Mouse (Mus musculus) v-Abl transformed pro-B cells (cell line): Measurements from ENCODE around the gene Tex14.

ENCODE experiments used
- in situ Hi-C, 2 experiments: fragments of 400-800 bp; cut with MboI; formaldehyde crosslinking; loops; one replicate each; pipeline ENCODE4 v1.15.1; 2025; ENCODE audit not compliant: unreplicated experiment in 2 of 2

Gene Tex14

GRCm38 (mm10) chr11:87555106-87555703 lies 150.3 kb downstream of the Tex14 start:
- in situ Hi-C loops, result no loop called here

GRCm38 (mm10) chr11:87561208-87561607 lies 156.3 kb downstream of the Tex14 start:
- in situ Hi-C loops, result no loop called here

- in situ Hi-C loops, result no loop called here
Measured at GRCm38 (mm10) chr11:87566501-87566900, 161.6 kb downstream of the Tex14 start, which contains the start of gene Gm11492. Gm11492 (plus strand) TSS chr11:87566653.

GRCm38 (mm10) chr11:87568255-87568953 lies 163.5 kb downstream of the Tex14 start, which contains the start of gene Sept4:
Sept4 (plus strand) TSS chr11:87568903.
- in situ Hi-C loops, result no loop called here

GRCm38 (mm10) chr11:87570743-87571142 lies 165.9 kb downstream of the Tex14 start:
- in situ Hi-C loops, result no loop called here

- in situ Hi-C loops, result no loop called here
Measured at GRCm38 (mm10) chr11:87571361-87571950, 166.6 kb downstream of the Tex14 start.

- in situ Hi-C loops, result no loop called here
Measured at GRCm38 (mm10) chr11:87573751-87574150, 168.9 kb downstream of the Tex14 start.

GRCm38 (mm10) chr11:87574520-87575180 lies 169.8 kb downstream of the Tex14 start:
- in situ Hi-C loops, result no loop called here

GRCm38 (mm10) chr11:87577601-87578248 lies 172.9 kb downstream of the Tex14 start:
- in situ Hi-C loops, result no loop called here

GRCm38 (mm10) chr11:87578249-87578962 lies 173.5 kb downstream of the Tex14 start:
- in situ Hi-C loops, result no loop called here

- in situ Hi-C loops, result no loop called here
Measured at GRCm38 (mm10) chr11:87578963-87579601, 174.2 kb downstream of the Tex14 start.

GRCm38 (mm10) chr11:87579713-87580112 lies 174.8 kb downstream of the Tex14 start:
- in situ Hi-C loops, result no loop called here

- in situ Hi-C loops, result no loop called here
Measured at GRCm38 (mm10) chr11:87580543-87581085, 175.7 kb downstream of the Tex14 start.

GRCm38 (mm10) chr11:87581161-87581865 lies 176.4 kb downstream of the Tex14 start:
- in situ Hi-C loops, result no loop called here

- in situ Hi-C loops, result no loop called here
Measured at GRCm38 (mm10) chr11:87581933-87582710, 177.3 kb downstream of the Tex14 start.

- in situ Hi-C loops, result no loop called here
Measured at GRCm38 (mm10) chr11:87583291-87584034, 178.6 kb downstream of the Tex14 start.
